Mouse (Mus musculus): ENCODE measurements around the gene Trove2. TPM values are rescaled to one million over a fixed set of nuclear protein-coding genes. Genes with fewer than 3 reads are reported as not detected.

Gene Trove2
- total and polyA plus RNA-seq, 3 experiments = 4.5 to 4.6 TPM; not detected in 1

DNA sequence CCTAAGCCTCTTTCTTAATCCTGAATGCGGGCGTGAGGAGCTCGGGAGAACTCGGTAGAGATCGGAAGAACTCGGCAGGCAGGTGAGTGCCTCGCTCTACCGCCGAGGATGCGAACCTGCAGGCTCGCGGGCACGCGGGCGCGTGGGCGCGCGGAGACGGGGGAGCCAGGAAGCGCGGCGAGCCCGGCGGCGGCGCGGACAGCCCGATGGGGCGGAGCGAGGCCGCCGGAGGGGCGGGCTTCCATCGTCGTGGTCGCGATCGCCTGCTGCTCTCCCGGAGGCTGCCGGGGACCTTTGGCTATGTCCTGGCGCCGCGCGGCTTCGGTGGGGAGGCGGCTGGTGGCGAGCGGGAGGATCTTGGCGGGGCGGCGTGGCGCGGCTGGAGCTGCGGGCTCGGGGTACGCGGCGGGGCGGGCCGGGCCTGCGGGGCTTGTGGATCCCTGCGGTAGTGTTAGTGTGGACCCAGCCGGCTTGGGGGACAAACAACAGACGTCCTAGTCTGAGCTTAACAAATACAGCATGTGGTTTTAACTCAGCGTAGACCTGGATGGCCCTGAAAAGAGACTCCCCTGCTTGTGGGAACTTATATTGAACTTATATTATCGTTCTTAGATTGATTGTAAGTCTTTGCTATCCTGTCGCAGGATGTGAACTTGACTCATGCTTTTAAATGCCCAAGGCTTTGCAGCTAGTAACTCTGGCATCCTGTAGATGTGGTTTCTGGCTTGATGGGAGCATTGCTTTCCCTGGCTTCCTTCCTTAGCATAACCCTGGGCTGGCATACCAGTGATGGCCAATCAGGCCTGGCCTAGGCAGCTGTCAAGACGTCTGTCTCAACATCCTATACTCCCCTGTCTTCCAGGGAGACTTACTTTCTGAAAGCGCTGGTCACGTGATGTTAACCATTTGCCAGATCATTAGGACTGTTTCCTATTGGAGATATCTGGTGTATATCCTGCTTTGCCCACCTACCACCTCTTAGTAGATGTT, 37.2 kb downstream of the Trove2 start (continued):
- TF ChIP-seq TCF12 (IDR thresholded peaks at IDR 0.05; ENCODE audit: low read depth, low read length) (no peak), NELFE (IDR thresholded peaks at IDR 0.05; ENCODE audit: low read depth, low read length) (peak; percentile 54), CTCF (IDR thresholded peaks at IDR 0.05 in 2 of 3, conservative IDR thresholded peaks at IDR 0.05 in 1 of 3; ENCODE audit: control insufficient read depth in 1 of 3, insufficient read depth in 1 of 3, low read depth in 2 of 3, low read length in 3 of 3, poor library complexity in 1 of 3, severe bottlenecking in 1 of 3) (no peak), RAD21 (IDR thresholded peaks at IDR 0.05; ENCODE audit: low read depth, low read length) (no peak), GATA1 (IDR thresholded peaks at IDR 0.05; ENCODE audit: low read depth, low read length) (no peak), MYC (IDR thresholded peaks at IDR 0.05; ENCODE audit: low read depth, low read length) (peak; percentile 17; the same call in 1 of the 2 replicates), MAZ (IDR thresholded peaks at IDR 0.05; ENCODE audit: low read depth, low read length) (no peak), NRF1 (IDR thresholded peaks at IDR 0.05; ENCODE audit: insufficient read depth, low read depth, low read length, poor library complexity, severe bottlenecking) (no peak), MAFK (IDR thresholded peaks at IDR 0.05; ENCODE audit: borderline replicate concordance, low read depth, low read length) (no peak), MYB (IDR thresholded peaks at IDR 0.05; ENCODE audit: low read depth, low read length) (no peak), POLR2AphosphoS5 (IDR thresholded peaks at IDR 0.05; ENCODE audit: borderline replicate concordance, low read depth, low read length) (no peak), UBTF (IDR thresholded peaks at IDR 0.05; ENCODE audit: borderline replicate concordance, insufficient read depth, low read depth, low read length) (no peak), EP300 (IDR thresholded peaks at IDR 0.05; ENCODE audit: low read depth in 1 of 2, low read length in 2 of 2) (no peak), POLR2AphosphoS2 (IDR thresholded peaks at IDR 0.05; ENCODE audit: low read length) (no peak), HCFC1 (IDR thresholded peaks at IDR 0.05; ENCODE audit: low read depth, low read length) (peak; percentile 49; the same call in 1 of the 2 replicates), MAX (IDR thresholded peaks at IDR 0.05; ENCODE audit: low read length) (peak; percentile 89), SIN3A (IDR thresholded peaks at IDR 0.05; ENCODE audit: low read length) (peak; percentile 57; the same call in 1 of the 2 replicates), ZMIZ1 (IDR thresholded peaks at IDR 0.05; ENCODE audit: low read depth, low read length) (no peak), KAT2A (conservative IDR thresholded peaks at IDR 0.05; ENCODE audit: low read depth, low read length) (no peak)

DNA sequence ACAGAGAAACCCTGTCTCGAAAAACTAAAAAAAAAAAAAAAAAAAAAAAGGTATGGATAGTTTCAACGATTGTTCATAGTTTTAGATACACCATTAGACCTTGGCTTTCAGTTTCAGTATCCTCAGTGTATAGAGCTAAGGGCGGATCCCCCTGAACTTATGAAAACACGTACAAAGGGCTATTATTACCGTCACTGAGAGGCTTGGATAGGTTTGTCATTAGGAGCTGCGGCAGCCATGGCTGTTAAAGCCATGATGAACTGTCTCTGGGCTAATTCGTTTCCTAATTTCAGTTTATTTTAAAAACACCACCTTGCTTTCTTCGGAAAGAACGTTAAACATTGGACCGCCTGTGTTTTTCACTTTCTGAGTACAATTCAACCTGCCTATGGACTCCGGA, 38.1 kb downstream of the Trove2 start:
- Histone ChIP-seq H3K4me1 (ENCODE audit: control insufficient read depth in 1 of 2, insufficient read depth in 2 of 2, low read length in 2 of 2) (no peaks in the 10 kb centered on the region; a peak in 1 of 4 replicates), H3K27me3 (ENCODE audit: control insufficient read depth in 1 of 2, insufficient read depth in 2 of 2, low read length in 2 of 2) (no peaks in the 10 kb centered on the region), H3K9ac (ENCODE audit: control insufficient read depth, low read depth, low read length, poor library complexity, severe bottlenecking) (peak overlapping the region; percentile 76), H3K36me3 (ENCODE audit: control insufficient read depth in 1 of 2, insufficient read depth in 2 of 2, low read length in 2 of 2) (peaks cover 0 to 10% of the 10 kb centered on the region in 2 experiments; a peak in 2 of 4 replicates), H3K4me3 (ENCODE audit: control insufficient read depth in 1 of 2, insufficient read depth in 1 of 2, low read depth in 2 of 2, low read length in 2 of 2) (peak overlapping the region; percentile 67 to 94), H3K79me2 (ENCODE audit: control insufficient read depth, insufficient read depth, low read length, poor library complexity) (no peaks in the 10 kb centered on the region; the same call in 1 of the 2 replicates), H3K27ac (ENCODE audit: control insufficient read depth, low read depth, low read length) (0 out of 2 replicates have a peak overlapping the region, but pooled peaks have one; percentile 4), H3K9me3 (replicated peaks; ENCODE audit: insufficient read depth, low read length) (no peaks in the 10 kb centered on the region)
- peak; percentile 55 for DNase-seq (ENCODE audit: low read depth, low spot score)
- TF ChIP-seq RCOR1 (IDR thresholded peaks at IDR 0.05; ENCODE audit: low read depth, low read length) (no peak), ZNF384 (IDR thresholded peaks at IDR 0.05; ENCODE audit: low read depth, low read length) (0 out of 2 replicates have a peak, but pooled peaks have one; percentile 18), CTCF (IDR thresholded peaks at IDR 0.05 in 2 of 3, conservative IDR thresholded peaks at IDR 0.05 in 1 of 3; ENCODE audit: control insufficient read depth in 1 of 3, insufficient read depth in 1 of 3, low read depth in 2 of 3, low read length in 3 of 3, poor library complexity in 1 of 3, severe bottlenecking in 1 of 3) (no peak)
